8 mouse cellular contexts compared by ENCODE assay signal in genomic region chr7:101297023-101297405, GRCm38 (mm10). TPM values are rescaled to one million over a fixed set of nuclear protein-coding genes. Genes with fewer than 3 reads are reported as not detected.
DNase-seq lines count a peak whose midpoint lies in the region; ATAC-seq lines count a peak whose summit lies in the region.

No protein-coding gene starts in this region.

- no peak overlapping the region for H3K27ac ChIP-seq in kidney, embryonic 16.5 days (ENCODE audit: low read length)
- 0 out of 2 replicates have a peak overlapping the region, but pooled peaks have one; percentile 35 for H3K27ac ChIP-seq in embryonic facial prominence, embryonic 11.5 days (replicated peaks; ENCODE audit: low read depth, low read length)
- peak overlapping the region; percentile 23; the same call in 1 of the 2 replicates for H3K27ac ChIP-seq in intestine, embryonic 16.5 days (ENCODE audit: low read length)
- H3K27ac ChIP-seq in neural tube, embryonic 13.5 days (replicated peaks) = peak overlapping the region; percentile 72

- no peak for DNase-seq in kidney, postnatal 4 days
- no peak for DNase-seq in embryonic facial prominence, embryonic 11.5 days (ENCODE audit: low spot score)
- no peak for DNase-seq in urinary bladder, adult 18-20 months (ENCODE audit: low spot score in 2 of 2)
- no peak for DNase-seq in thymus, postnatal 0 days (ENCODE audit: low spot score)
- DNase-seq in gastrocnemius, postnatal 10 days = no peak

- H3K4me1 ChIP-seq in kidney, embryonic 16.5 days (ENCODE audit: insufficient read depth, low read length) = peaks cover 18% of the 10 kb centered on the region
- no peaks in the 10 kb centered on the region; the same call in 1 of the 2 replicates for H3K4me1 ChIP-seq in embryonic facial prominence, embryonic 11.5 days (ENCODE audit: control insufficient read depth, insufficient read depth, low read length)
- peaks cover 26% of the 10 kb centered on the region for H3K4me1 ChIP-seq in intestine, embryonic 16.5 days (ENCODE audit: control insufficient read depth, insufficient read depth, low read length)
- peaks cover 24% of the 10 kb centered on the region for H3K4me1 ChIP-seq in neural tube, embryonic 13.5 days (replicated peaks)

- no peaks in the 10 kb centered on the region; the same call in 1 of the 2 replicates for H3K36me3 ChIP-seq in kidney, embryonic 16.5 days (ENCODE audit: insufficient read depth, low read length)
- no peaks in the 10 kb centered on the region for H3K36me3 ChIP-seq in embryonic facial prominence, embryonic 11.5 days (replicated peaks; ENCODE audit: control insufficient read depth, insufficient read depth, low read depth, low read length)
- H3K36me3 ChIP-seq in intestine, embryonic 16.5 days (ENCODE audit: control insufficient read depth, insufficient read depth, low read length) = peaks cover 3% of the 10 kb centered on the region; the same call in 1 of the 2 replicates
- no peaks in the 10 kb centered on the region for H3K36me3 ChIP-seq in neural tube, embryonic 13.5 days

- no peak for ATAC-seq in kidney, embryonic 16.5 days (ENCODE audit: low FRiP score, low TSS enrichment)
- ATAC-seq in embryonic facial prominence, embryonic 11.5 days (replicated peaks; ENCODE audit: insufficient number of reproducible peaks, low FRiP score, low TSS enrichment, low read depth) = 0 out of 2 replicates have a peak, but pooled peaks have one; percentile 12
- ATAC-seq in intestine, embryonic 16.5 days = no peak
- ATAC-seq in neural tube, embryonic 13.5 days (ENCODE audit: low read depth) = no peak; the same call in 1 of the 2 replicates

- peak overlapping the region; percentile 75 for H3K4me2 ChIP-seq in kidney, embryonic 16.5 days (replicated peaks; ENCODE audit: low read depth, low read length)
- H3K4me2 ChIP-seq in embryonic facial prominence, embryonic 11.5 days (ENCODE audit: low read depth, low read length) = peak overlapping the region; percentile 74
- H3K4me2 ChIP-seq in intestine, embryonic 16.5 days (ENCODE audit: low read depth, low read length) = peak overlapping the region; percentile 75
- peak overlapping the region; percentile 73 for H3K4me2 ChIP-seq in neural tube, embryonic 13.5 days

- peak overlapping the region; percentile 45 for H3K4me3 ChIP-seq in kidney, embryonic 16.5 days (ENCODE audit: low read length)
- peak overlapping the region; percentile 32 for H3K4me3 ChIP-seq in embryonic facial prominence, embryonic 11.5 days (ENCODE audit: low read depth, low read length)
- peak overlapping the region; percentile 40 for H3K4me3 ChIP-seq in intestine, embryonic 16.5 days (ENCODE audit: low read length)
- peak overlapping the region; percentile 39 for H3K4me3 ChIP-seq in neural tube, embryonic 13.5 days

- 0 out of 2 replicates have a peak, but pooled peaks cover 10% of the 10 kb centered on the region for H3K27me3 ChIP-seq in kidney, embryonic 16.5 days (ENCODE audit: insufficient read depth, low read length)
- H3K27me3 ChIP-seq in embryonic facial prominence, embryonic 11.5 days (ENCODE audit: control insufficient read depth, insufficient read depth, low read length) = peaks cover 8% of the 10 kb centered on the region; the same call in 1 of the 2 replicates
- H3K27me3 ChIP-seq in intestine, embryonic 16.5 days (replicated peaks; ENCODE audit: control insufficient read depth, insufficient read depth, low read length) = no peaks in the 10 kb centered on the region
- H3K27me3 ChIP-seq in neural tube, embryonic 13.5 days = peaks cover 44% of the 10 kb centered on the region

- H3K9ac ChIP-seq in kidney, embryonic 16.5 days (replicated peaks; ENCODE audit: low read length) = peak overlapping the region; percentile 59
- peak overlapping the region; percentile 60 for H3K9ac ChIP-seq in embryonic facial prominence, embryonic 11.5 days (replicated peaks; ENCODE audit: low read length)
- H3K9ac ChIP-seq in intestine, embryonic 16.5 days (ENCODE audit: low read depth, low read length) = peak overlapping the region; percentile 66
- H3K9ac ChIP-seq in neural tube, embryonic 13.5 days = peak overlapping the region; percentile 72

- no peaks in the 10 kb centered on the region for H3K9me3 ChIP-seq in kidney, embryonic 16.5 days (ENCODE audit: low read length)
- no peaks in the 10 kb centered on the region for H3K9me3 ChIP-seq in embryonic facial prominence, embryonic 11.5 days (replicated peaks; ENCODE audit: control insufficient read depth, low read length)
- no peaks in the 10 kb centered on the region for H3K9me3 ChIP-seq in intestine, embryonic 16.5 days (ENCODE audit: control insufficient read depth, low read length)
- no peaks in the 10 kb centered on the region for H3K9me3 ChIP-seq in neural tube, embryonic 13.5 days

- WGBS in kidney, embryonic 16.5 days = 35% methylated on average over 8 of the region's 8 CpGs
- 26% methylated on average over 8 of the region's 8 CpGs for WGBS in embryonic facial prominence, embryonic 11.5 days
- 27% methylated on average over 8 of the region's 8 CpGs for WGBS in intestine, embryonic 16.5 days
- WGBS in neural tube, embryonic 13.5 days = 26% methylated on average over 8 of the region's 8 CpGs

RNA-seq across cellular contexts. Expression of gene Atg16l2, which starts 5.0 kb away (rescaled TPM):
- polyA plus RNA-seq in kidney, embryonic 16.5 days (2015; fragmentation: Nextera tagmentation; extraction: Ambion mirVana) = 23.7 TPM in 2 replicates
- polyA plus RNA-seq in embryonic facial prominence, embryonic 11.5 days (2014; fragmentation: Nextera tagmentation; extraction: Ambion mirVana) = 7.2 and 7.3 TPM in 2 replicates
- polyA plus RNA-seq in intestine, embryonic 16.5 days (2015; fragmentation: Nextera tagmentation; extraction: Ambion mirVana) = 13.4 and 17.3 TPM in 2 replicates
- polyA plus RNA-seq in neural tube, embryonic 13.5 days (2015; fragmentation: Nextera tagmentation; extraction: Ambion mirVana) = 16.5 and 17.7 TPM in 2 replicates
- polyA plus RNA-seq in thymus, postnatal 0 days (2015; fragmentation: Nextera tagmentation; extraction: Ambion mirVana) = 28.5 and 29.7 TPM in 2 replicates
- total RNA-seq in gastrocnemius, postnatal 10 days (2021) = 10 to 100 TPM in 1 of 2 experiments, 1 to 10 TPM in 1; 5.4 to 10.0 TPM

RNA-seq across cellular contexts. Expression of gene Stard10, which starts 19.9 kb away (rescaled TPM):
- 57.7 and 66.8 TPM in 2 replicates for polyA plus RNA-seq in kidney, embryonic 16.5 days (2015; fragmentation: Nextera tagmentation; extraction: Ambion mirVana)
- polyA plus RNA-seq in embryonic facial prominence, embryonic 11.5 days (2014; fragmentation: Nextera tagmentation; extraction: Ambion mirVana) = 13.5 and 15.6 TPM in 2 replicates
- polyA plus RNA-seq in intestine, embryonic 16.5 days (2015; fragmentation: Nextera tagmentation; extraction: Ambion mirVana) = 101 and 106 TPM in 2 replicates
- polyA plus RNA-seq in neural tube, embryonic 13.5 days (2015; fragmentation: Nextera tagmentation; extraction: Ambion mirVana) = 9.2 and 9.6 TPM in 2 replicates
- 12.3 and 14.6 TPM in 2 replicates for polyA plus RNA-seq in thymus, postnatal 0 days (2015; fragmentation: Nextera tagmentation; extraction: Ambion mirVana)
- total RNA-seq in gastrocnemius, postnatal 10 days (2021) = 10 to 100 TPM; 16.0 to 16.3 TPM

RNA-seq across cellular contexts. Expression of gene Arap1, which starts 50.9 kb away (rescaled TPM):
- polyA plus RNA-seq in kidney, embryonic 16.5 days (2015; fragmentation: Nextera tagmentation; extraction: Ambion mirVana) = 106 and 112 TPM in 2 replicates
- 13.5 and 14.1 TPM in 2 replicates for polyA plus RNA-seq in embryonic facial prominence, embryonic 11.5 days (2014; fragmentation: Nextera tagmentation; extraction: Ambion mirVana)
- polyA plus RNA-seq in intestine, embryonic 16.5 days (2015; fragmentation: Nextera tagmentation; extraction: Ambion mirVana) = 60.9 and 61.8 TPM in 2 replicates
- 11.2 and 11.3 TPM in 2 replicates for polyA plus RNA-seq in neural tube, embryonic 13.5 days (2015; fragmentation: Nextera tagmentation; extraction: Ambion mirVana)
- 31.1 and 34.4 TPM in 2 replicates for polyA plus RNA-seq in thymus, postnatal 0 days (2015; fragmentation: Nextera tagmentation; extraction: Ambion mirVana)
- total RNA-seq in gastrocnemius, postnatal 10 days (2021) = 10 to 100 TPM; 23.1 to 32.4 TPM
